8 mouse cellular contexts compared by ENCODE assay signal in genomic region chr4:43499407-43500333, GRCm38 (mm10). TPM values are rescaled to one million over a fixed set of nuclear protein-coding genes. Genes with fewer than 3 reads are reported as not detected.
DNase-seq lines count a peak whose midpoint lies in the region; ATAC-seq and TF ChIP-seq lines count a peak whose summit lies in the region.

Gene Arhgef39, minus strand, starts transcription at chr4:43499695.

- H3K27ac ChIP-seq in bone marrow, adult 2 months (ENCODE audit: control insufficient read depth, insufficient read depth, low read depth, low read length, poor library complexity): peak within 1 kb of the TSS; percentile 70
- peak within 1 kb of the TSS; percentile 29; the same call in 1 of the 2 replicates for H3K27ac ChIP-seq in embryonic facial prominence, embryonic 14.5 days (replicated peaks; ENCODE audit: low read depth, low read length)
- 0 out of 2 replicates have a peak within 1 kb of the TSS, but pooled peaks have one; percentile 51 for H3K27ac ChIP-seq in heart, embryonic 11.5 days (ENCODE audit: low read depth, low read length)
- peak within 1 kb of the TSS; percentile 59 for H3K27ac ChIP-seq in kidney, embryonic 15.5 days
- peak within 1 kb of the TSS; percentile 36 for H3K27ac ChIP-seq in liver, embryonic 14.5 days
- H3K27ac ChIP-seq in stomach, postnatal 0 days (replicated peaks): no peak within 1 kb of the TSS

- H3K4me3 ChIP-seq in C2C12 (ENCODE audit: insufficient read depth, poor library complexity, severe bottlenecking): peak within 1 kb of the TSS; percentile 48
- peak within 1 kb of the TSS; percentile 93 for H3K4me3 ChIP-seq in bone marrow, adult 2 months (replicated peaks; ENCODE audit: control insufficient read depth, low read depth, low read length)
- H3K4me3 ChIP-seq in embryonic facial prominence, embryonic 14.5 days (ENCODE audit: low read depth, low read length): peak within 1 kb of the TSS; percentile 65
- peak within 1 kb of the TSS; percentile 57 for H3K4me3 ChIP-seq in heart, embryonic 11.5 days (ENCODE audit: low read depth, low read length)
- H3K4me3 ChIP-seq in kidney, embryonic 15.5 days (replicated peaks): peak within 1 kb of the TSS; percentile 68
- H3K4me3 ChIP-seq in liver, embryonic 14.5 days (ENCODE audit: insufficient read depth in 1 of 2, low read depth in 2 of 2, low read length in 2 of 2): peak within 1 kb of the TSS; percentile 75 to 76
- H3K4me3 ChIP-seq in stomach, postnatal 0 days (ENCODE audit: low read depth, low read length): peak within 1 kb of the TSS; percentile 54

- TF ChIP-seq POLR2A in bone marrow, adult 2 months (IDR thresholded peaks at IDR 0.05; ENCODE audit: borderline replicate concordance, control insufficient read depth, low read depth, low read length): peak; percentile 53; the same call in 1 of the 2 replicates

- H3K36me3 ChIP-seq in C2C12 (ENCODE audit: control insufficient read depth, insufficient read depth): peaks cover 17% of the 10 kb centered on the region
- peaks cover 15% of the 10 kb centered on the region; the same call in 1 of the 2 replicates for H3K36me3 ChIP-seq in embryonic facial prominence, embryonic 14.5 days (ENCODE audit: control insufficient read depth, insufficient read depth, low read length)
- 0 out of 2 replicates have a peak, but pooled peaks cover 2% of the 10 kb centered on the region for H3K36me3 ChIP-seq in heart, embryonic 11.5 days (ENCODE audit: control insufficient read depth, insufficient read depth, low read length)
- H3K36me3 ChIP-seq in kidney, embryonic 15.5 days: peaks cover 21% of the 10 kb centered on the region
- peaks cover 19% of the 10 kb centered on the region for H3K36me3 ChIP-seq in liver, embryonic 14.5 days (replicated peaks; ENCODE audit: control insufficient read depth, insufficient read depth, low read depth)
- no peaks in the 10 kb centered on the region for H3K36me3 ChIP-seq in stomach, postnatal 0 days (ENCODE audit: control insufficient read depth, insufficient read depth, low read length)

- no peaks in the 10 kb centered on the region for H3K79me3 ChIP-seq in C2C12 (ENCODE audit: low read depth)

- no peak for TF ChIP-seq CTCF in C2C12 (IDR thresholded peaks at IDR 0.05; ENCODE audit: control insufficient read depth, insufficient read depth, insufficient read length)
- no peak for TF ChIP-seq CTCF in bone marrow, adult 2 months (IDR thresholded peaks at IDR 0.05; ENCODE audit: control insufficient read depth, insufficient read depth, low read length)
- TF ChIP-seq CTCF in liver, embryonic 14.5 days (IDR thresholded peaks at IDR 0.05; ENCODE audit: low read depth): no peak; the same call in 1 of the 2 replicates
- TF ChIP-seq CTCF in stomach, postnatal 0 days (IDR thresholded peaks at IDR 0.05; ENCODE audit: low read depth): no peak

- peak; percentile 91 for ATAC-seq in embryonic facial prominence, embryonic 14.5 days (ENCODE audit: low read depth)
- peak; percentile 84 for ATAC-seq in heart, embryonic 11.5 days (replicated peaks; ENCODE audit: insufficient number of reproducible peaks, low FRiP score, low TSS enrichment)
- ATAC-seq in kidney, embryonic 15.5 days (replicated peaks; ENCODE audit: low FRiP score): peak; percentile 86
- peak; percentile 90 for ATAC-seq in liver, embryonic 14.5 days (ENCODE audit: insufficient read depth)
- ATAC-seq in stomach, postnatal 0 days (ENCODE audit: low FRiP score, low TSS enrichment): peak; percentile 84

- no peaks in the 10 kb centered on the region for H3K9me3 ChIP-seq in embryonic facial prominence, embryonic 14.5 days (ENCODE audit: control insufficient read depth, low read length)
- no peaks in the 10 kb centered on the region for H3K9me3 ChIP-seq in heart, embryonic 11.5 days (replicated peaks; ENCODE audit: control insufficient read depth, low read length)
- H3K9me3 ChIP-seq in kidney, embryonic 15.5 days (replicated peaks): no peaks in the 10 kb centered on the region
- no peaks in the 10 kb centered on the region for H3K9me3 ChIP-seq in liver, embryonic 14.5 days (ENCODE audit: control insufficient read depth, low read length)
- no peaks in the 10 kb centered on the region for H3K9me3 ChIP-seq in stomach, postnatal 0 days (ENCODE audit: control insufficient read depth, low read length)

- peak within 1 kb of the TSS; percentile 75 for H3ac ChIP-seq in C2C12 (ENCODE audit: control insufficient read depth, insufficient read length, low read depth)

- 5% methylated on average over 50 of the region's 50 CpGs for WGBS in bone marrow, adult 2 months
- WGBS in embryonic facial prominence, embryonic 14.5 days: 7% methylated on average over 50 of the region's 50 CpGs
- WGBS in heart, embryonic 11.5 days (ENCODE audit: insufficient replicate concordance): 6% methylated on average over 50 of the region's 50 CpGs
- 7% methylated on average over 50 of the region's 50 CpGs for WGBS in kidney, embryonic 15.5 days
- 8% methylated on average over 50 of the region's 50 CpGs for WGBS in liver, embryonic 14.5 days (ENCODE audit: insufficient replicate concordance)
- 6% methylated on average over 50 of the region's 50 CpGs for WGBS in stomach, postnatal 0 days

- DNase-seq in embryonic facial prominence, embryonic 14.5 days (ENCODE audit: low spot score): peak; percentile 93
- DNase-seq in liver, embryonic 14.5 days (ENCODE audit: low read depth in 3 of 3, low spot score in 3 of 3): peak; percentile 77 to 82 (median 79)
- DNase-seq in neural tube, embryonic 10.5 days (ENCODE audit: extremely low spot score, low spot score): peak; percentile 86
- peak; percentile 91 for DNase-seq in stomach, postnatal 0 days (ENCODE audit: low spot score)

- H3K9ac ChIP-seq in embryonic facial prominence, embryonic 14.5 days (ENCODE audit: low read depth, low read length): peak within 1 kb of the TSS; percentile 72
- H3K9ac ChIP-seq in heart, embryonic 11.5 days (ENCODE audit: low read depth, low read length): peak within 1 kb of the TSS; percentile 75
- peak within 1 kb of the TSS; percentile 63 for H3K9ac ChIP-seq in kidney, embryonic 15.5 days
- peak within 1 kb of the TSS; percentile 85 for H3K9ac ChIP-seq in liver, embryonic 14.5 days (replicated peaks)
- peak within 1 kb of the TSS; percentile 58 for H3K9ac ChIP-seq in stomach, postnatal 0 days (ENCODE audit: low read length)

- TF ChIP-seq EP300 in liver, embryonic 14.5 days (IDR thresholded peaks at IDR 0.05; ENCODE audit: low read depth): no peak
- TF ChIP-seq EP300 in stomach, postnatal 0 days (optimal IDR thresholded peaks at IDR 0.05): no peak

- peaks cover 14% of the 10 kb centered on the region for H3K79me2 ChIP-seq in C2C12 (ENCODE audit: control insufficient read depth, insufficient read depth)

- peaks cover 6% of the 10 kb centered on the region for H3K4me1 ChIP-seq in bone marrow, adult 2 months (ENCODE audit: control insufficient read depth, insufficient read depth, low read length)
- H3K4me1 ChIP-seq in embryonic facial prominence, embryonic 14.5 days (ENCODE audit: control insufficient read depth, insufficient read depth, low read length): peaks cover 15% of the 10 kb centered on the region
- peaks cover 29% of the 10 kb centered on the region for H3K4me1 ChIP-seq in heart, embryonic 11.5 days (ENCODE audit: control insufficient read depth, insufficient read depth, low read length)
- H3K4me1 ChIP-seq in kidney, embryonic 15.5 days: peaks cover 40% of the 10 kb centered on the region
- H3K4me1 ChIP-seq in liver, embryonic 14.5 days (replicated peaks; ENCODE audit: control insufficient read depth in 2 of 2, insufficient read depth in 2 of 2, low read length in 1 of 2): peaks cover 8 to 24% of the 10 kb centered on the region in 2 experiments
- H3K4me1 ChIP-seq in stomach, postnatal 0 days (replicated peaks; ENCODE audit: control insufficient read depth, insufficient read depth): 0 out of 2 replicates have a peak, but pooled peaks cover 5% of the 10 kb centered on the region

- peak within 1 kb of the TSS; percentile 82 for H3K4me2 ChIP-seq in embryonic facial prominence, embryonic 14.5 days (ENCODE audit: low read depth, low read length)
- H3K4me2 ChIP-seq in heart, embryonic 11.5 days: peak within 1 kb of the TSS; percentile 73
- H3K4me2 ChIP-seq in kidney, embryonic 15.5 days: peak within 1 kb of the TSS; percentile 84
- H3K4me2 ChIP-seq in liver, embryonic 14.5 days (ENCODE audit: low read depth): peak within 1 kb of the TSS; percentile 75
- peak within 1 kb of the TSS; percentile 80 for H3K4me2 ChIP-seq in stomach, postnatal 0 days (replicated peaks; ENCODE audit: low read depth)

- H3K27me3 ChIP-seq in C2C12 (ENCODE audit: control insufficient read depth, insufficient read depth, insufficient read length): no peaks in the 10 kb centered on the region
- no peaks in the 10 kb centered on the region for H3K27me3 ChIP-seq in embryonic facial prominence, embryonic 14.5 days (replicated peaks; ENCODE audit: control insufficient read depth, insufficient read depth, low read length)
- no peaks in the 10 kb centered on the region for H3K27me3 ChIP-seq in heart, embryonic 11.5 days (ENCODE audit: control insufficient read depth, insufficient read depth, low read length)
- H3K27me3 ChIP-seq in kidney, embryonic 15.5 days: no peaks in the 10 kb centered on the region
- no peaks in the 10 kb centered on the region for H3K27me3 ChIP-seq in liver, embryonic 14.5 days (ENCODE audit: control insufficient read depth, insufficient read depth, low read length)
- H3K27me3 ChIP-seq in stomach, postnatal 0 days (ENCODE audit: control insufficient read depth, insufficient read depth, low read length): no peaks in the 10 kb centered on the region

TF ChIP-seq in C2C12, 6 proteins besides CTCF, POLR2A, EP300 and RAD21:
- TF ChIP-seq FOSL1 (IDR thresholded peaks at IDR 0.05; ENCODE audit: insufficient read depth, low read length, poor library complexity, severe bottlenecking) (no peak), MAX (IDR thresholded peaks at IDR 0.05) (peak; percentile 78)

RNA-seq across cellular contexts. Expression of gene Arhgef39, which starts in this region (rescaled TPM):
- 11.7 TPM for polyA plus RNA-seq in C2C12 (2012; fragmentation: generic; extraction: Trizol)
- 88.6 and 105 TPM in 2 replicates for polyA plus RNA-seq in bone marrow, adult 2 months (2011; ENCODE audit: insufficient read depth, insufficient read length, low replicate concordance, missing spikeins)
- polyA plus RNA-seq in embryonic facial prominence, embryonic 14.5 days (2014; fragmentation: Nextera tagmentation; extraction: Ambion mirVana): 22.3 and 29.5 TPM in 2 replicates
- polyA plus RNA-seq in heart, embryonic 11.5 days (2014; fragmentation: Nextera tagmentation; extraction: Ambion mirVana): 34.2 and 35.7 TPM in 2 replicates
- polyA plus RNA-seq in kidney, embryonic 15.5 days (2015; fragmentation: Nextera tagmentation; extraction: Ambion mirVana): 40.8 and 45.3 TPM in 2 replicates
- 37.5 and 42.5 TPM in 2 replicates for polyA plus RNA-seq in liver, embryonic 14.5 days (2012; rRNA removed)
- 23.4 and 24.7 TPM in 2 replicates for polyA plus RNA-seq in liver, embryonic 14.5 days (2014; fragmentation: Nextera tagmentation; extraction: Ambion mirVana)
- 10.7 and 11.8 TPM in 2 replicates for polyA plus RNA-seq in stomach, postnatal 0 days (2015; fragmentation: Nextera tagmentation; extraction: Ambion mirVana)
